Mouse (Mus musculus) intestine, embryonic 14.5 days (tissue): Measurements from ENCODE around the gene Aldh8a1. TPM values are rescaled to one million over a fixed set of nuclear protein-coding genes. Genes with fewer than 3 reads are reported as not detected.

Experiments used
- polyA plus RNA-seq: library from polyadenylated mRNA; unstranded; fragments of >200 nt; fragmentation: Nextera tagmentation; extraction: Ambion mirVana; gene quantifications from 2 replicates; pipeline ENCODE4 v1.2.1, GENCODE M21; 2014

The Aldh8a1 gene
- polyA plus RNA-seq, 1 experiment from 2014 or later = not detected

Other genes starting within 250 kb of the Aldh8a1 start
- gene Myb, start 216.3 kb upstream of the Aldh8a1 start, polyA plus RNA-seq = 6.5 and 6.6 TPM in 2 replicates
- gene Hbs1l, start 81.3 kb upstream of the Aldh8a1 start, polyA plus RNA-seq = 88.3 and 105 TPM in 2 replicates
- not detected in 2 replicates for gene 1700020N01Rik, start 215.9 kb downstream of the Aldh8a1 start, polyA plus RNA-seq